Mouse (Mus musculus): ENCODE measurements around the gene Dph5.

DNA sequence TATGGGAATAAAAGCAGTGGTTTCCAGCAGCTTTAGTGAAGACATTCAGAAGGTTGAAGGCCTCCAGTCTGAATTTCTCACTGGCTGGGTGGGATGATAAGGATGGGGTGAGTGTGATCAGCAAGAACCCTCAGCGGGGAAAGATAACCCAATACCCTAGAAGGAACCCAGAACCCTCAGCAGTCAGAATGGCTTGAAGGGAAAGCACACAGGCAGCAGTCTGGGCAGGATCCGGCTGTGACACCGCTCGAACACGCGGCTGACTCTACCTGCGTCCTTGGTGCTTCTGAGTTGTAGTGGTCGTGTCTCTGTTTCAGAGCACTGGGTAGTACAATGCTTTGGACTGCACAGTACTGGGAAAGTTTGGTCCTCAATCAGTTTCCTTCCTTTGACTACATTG lies 58.6 kb downstream of the Dph5 start:
- TF ChIP-seq POLR2A (IDR thresholded peaks at IDR 0.05; ENCODE audit: low read depth, low read length) = no peak
- TF ChIP-seq CTCF (IDR thresholded peaks at IDR 0.05; ENCODE audit: extremely low read depth, insufficient read depth, insufficient read length, insufficient replicate concordance) = no peak

Data from spleen, adult 2 months (tissue).